Comparison of ENCODE assay signal across 13 mouse cellular contexts in the genomic region with DNA sequence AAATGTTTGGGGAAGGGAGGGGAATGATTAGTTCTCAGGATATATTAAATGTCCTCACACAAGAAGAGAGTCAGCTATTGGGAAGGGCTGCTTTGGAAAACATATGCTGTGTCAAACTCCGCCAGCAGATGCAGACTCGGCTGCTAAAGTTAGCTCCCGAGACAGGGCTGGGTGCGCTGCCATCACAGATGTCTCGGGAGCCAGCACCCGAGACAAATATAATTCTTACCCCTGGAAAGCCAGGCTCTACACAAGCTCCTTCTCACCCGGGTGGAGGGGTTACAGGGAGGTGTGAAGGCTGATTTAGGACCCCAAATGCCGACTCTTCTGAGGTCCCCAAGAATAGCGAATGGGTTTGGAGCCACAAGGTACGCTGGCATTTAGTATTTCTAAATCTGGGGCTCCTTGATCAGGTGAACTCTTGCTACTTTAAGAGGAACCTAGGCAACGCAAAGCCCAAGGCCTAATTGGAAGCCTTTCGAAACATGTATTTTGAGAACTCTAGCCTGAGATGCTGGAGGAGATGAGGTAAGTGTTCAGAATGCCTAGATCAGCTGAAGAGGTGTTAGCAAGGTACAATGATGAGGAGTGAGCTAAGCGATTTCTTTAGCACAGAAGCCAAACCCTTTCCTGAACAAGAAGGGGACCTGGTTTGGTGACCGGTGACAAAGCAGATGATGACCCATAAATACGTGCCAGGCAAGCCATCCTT.
DNase-seq lines count a peak whose midpoint lies in the region; ATAC-seq lines count a peak whose summit lies in the region.
"Had no signal": no experiment of that assay in that cellular context is flagged by ENCODE, and none has a peak within 500 bp of the region (broad histone marks: within the 10 kb centered on the region; RNA-seq: fewer than 3 reads in every experiment).

No protein-coding gene starts in this region.

- peak; percentile 86 for DNase-seq in heart, adult 11 months
- DNase-seq in frontal cortex, adult 2 months (ENCODE audit: extremely low spot score in 1 of 2, low spot score in 1 of 2) = peak; percentile 72 to 83
- peak; percentile 12 to 29 for DNase-seq in layer of hippocampus, postnatal 25 days (ENCODE audit: extremely low spot score in 1 of 2, low spot score in 1 of 2)
- peak; percentile 69 to 70 for DNase-seq in right cerebral cortex, adult 2 months (ENCODE audit: low spot score in 2 of 2)
- DNase-seq in ovary, adult 18-20 months (ENCODE audit: low spot score) = no peak
- no peak for DNase-seq in thymus, postnatal 0 days (ENCODE audit: low spot score)
- DNase-seq: embryo, embryonic 11 days; kidney, postnatal 36 days had no signal

- H3K4me2 ChIP-seq in heart, embryonic 11.5 days = no peak overlapping the region
- no peak overlapping the region for H3K4me2 ChIP-seq in intestine, embryonic 15.5 days (replicated peaks)
- H3K4me2 ChIP-seq: liver, embryonic 11.5 days had no signal

- H3K4me1 ChIP-seq in heart, embryonic 11.5 days (ENCODE audit: control insufficient read depth, insufficient read depth, low read length) = no peaks in the 10 kb centered on the region
- H3K4me1 ChIP-seq in intestine, embryonic 15.5 days (replicated peaks) = no peaks in the 10 kb centered on the region
- H3K4me1 ChIP-seq: midbrain, embryonic 10.5 days had no signal

- H3K36me3 ChIP-seq in heart, embryonic 11.5 days (ENCODE audit: control insufficient read depth, insufficient read depth, low read length) = no peaks in the 10 kb centered on the region
- no peaks in the 10 kb centered on the region for H3K36me3 ChIP-seq in intestine, embryonic 15.5 days
- H3K36me3 ChIP-seq: midbrain, embryonic 10.5 days had no signal

- no peaks in the 10 kb centered on the region for H3K27me3 ChIP-seq in heart, embryonic 11.5 days (ENCODE audit: control insufficient read depth, insufficient read depth, low read length)
- H3K27me3 ChIP-seq in intestine, embryonic 15.5 days (replicated peaks) = no peaks in the 10 kb centered on the region

- no peaks in the 10 kb centered on the region for H3K9me3 ChIP-seq in heart, embryonic 11.5 days (replicated peaks; ENCODE audit: control insufficient read depth, low read length)
- H3K9me3 ChIP-seq in intestine, embryonic 15.5 days = no peaks in the 10 kb centered on the region
- H3K9me3 ChIP-seq: midbrain, embryonic 10.5 days had no signal

- H3K27ac ChIP-seq in heart, embryonic 11.5 days (ENCODE audit: low read depth, low read length) = no peak overlapping the region
- H3K27ac ChIP-seq in intestine, embryonic 15.5 days = no peak overlapping the region
- H3K27ac ChIP-seq: midbrain, embryonic 10.5 days had no signal

- H3K4me3 ChIP-seq in heart, embryonic 11.5 days (ENCODE audit: low read depth, low read length) = no peak overlapping the region
- no peak overlapping the region for H3K4me3 ChIP-seq in intestine, embryonic 15.5 days (replicated peaks)
- H3K4me3 ChIP-seq: midbrain, embryonic 10.5 days had no signal

- ATAC-seq in heart, embryonic 11.5 days (replicated peaks; ENCODE audit: insufficient number of reproducible peaks, low FRiP score, low TSS enrichment) = no peak
- no peak for ATAC-seq in intestine, embryonic 15.5 days
- ATAC-seq: lung, postnatal 0 days had no signal

- no peak overlapping the region for H3K9ac ChIP-seq in heart, embryonic 11.5 days (ENCODE audit: low read depth, low read length)
- H3K9ac ChIP-seq in intestine, embryonic 15.5 days = no peak overlapping the region

- 65% methylated on average over 15 of the region's 15 CpGs for WGBS in heart, embryonic 11.5 days (ENCODE audit: insufficient replicate concordance)
- 77% methylated on average over 15 of the region's 15 CpGs for WGBS in intestine, embryonic 15.5 days

Comparison
In these comparisons a context has a peak if more than half of its experiments do, and no peak if none do; other contexts are left out.
1. DNase-seq: peak in heart, adult 11 months (single experiment), frontal cortex, adult 2 months (2 of 2), layer of hippocampus, postnatal 25 days (2 of 2) and right cerebral cortex, adult 2 months (2 of 2); none in ovary, adult 18-20 months (single experiment) and thymus, postnatal 0 days (single experiment).